Mouse (Mus musculus) C2C12 (cell line): ENCODE data around the gene Tcf15.

Experiments
- CEBPB ChIP-seq: IDR thresholded peaks from one replicate; pipeline ENCODE4 v1.6.1; 2011; ENCODE audit warnings: low read depth, mild to moderate bottlenecking, control low read depth, moderate library complexity
- CTCF ChIP-seq: IDR thresholded peaks from one replicate; pipeline ENCODE4 v1.5.1; 2011; ENCODE audit not compliant: control insufficient read depth, insufficient read depth, insufficient read length
- FOSL1 ChIP-seq: IDR thresholded peaks from one replicate; pipeline ENCODE4 v1.8.0; 2011; ENCODE audit warnings: mild to moderate bottlenecking, low read length; ENCODE audit not compliant: poor library complexity, insufficient read depth, severe bottlenecking
- MAX ChIP-seq: IDR thresholded peaks from one replicate; pipeline ENCODE4 v1.6.1; 2011; ENCODE audit warnings: mild to moderate bottlenecking, control low read depth
- MYOD1 ChIP-seq: IDR thresholded peaks from one replicate; pipeline ENCODE4 v1.6.1; 2011; ENCODE audit warnings: low read depth; ENCODE audit not compliant: control insufficient read depth, insufficient read length
- MYOG ChIP-seq: IDR thresholded peaks from one replicate; pipeline ENCODE4 v1.6.1; 2011; ENCODE audit not compliant: control insufficient read depth, insufficient read length; ENCODE audit errors: extremely low read depth
- USF1 ChIP-seq: IDR thresholded peaks from one replicate; pipeline ENCODE4 v1.6.1; 2011; ENCODE audit warnings: low read depth, mild to moderate bottlenecking, control low read depth, moderate library complexity

DNA sequence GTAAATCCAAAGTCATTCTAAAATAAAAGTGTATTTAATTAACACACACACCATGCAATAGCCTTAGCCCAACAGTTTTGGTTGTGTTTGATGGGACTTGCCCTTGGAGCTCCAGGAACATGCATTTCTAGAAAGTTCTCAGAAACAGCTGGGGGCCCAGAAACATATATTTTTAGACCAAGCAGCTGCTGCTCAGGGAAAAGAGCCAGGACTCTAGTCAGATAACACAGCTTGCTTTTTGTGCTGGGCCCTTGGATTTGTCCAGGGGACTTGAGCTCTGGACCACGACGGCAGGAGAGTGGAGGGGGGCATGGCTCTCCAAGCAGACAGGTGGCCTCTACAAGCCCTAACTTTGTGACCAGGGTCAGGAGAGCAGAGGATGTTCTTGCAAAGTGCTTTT, 32.0 kb upstream of the Tcf15 start:
- TF ChIP-seq CTCF (no peak), MYOG (no peak), MYOD1 (no peak), FOSL1 (no peak), USF1 (no peak), MAX (no peak), CEBPB (no peak)
